In genomic region chr11:39228335-39228734, GRCm38 (mm10) we compare ENCODE assay signal across 24 mouse cellular contexts.
DNase-seq lines count a peak whose midpoint lies in the region; ATAC-seq lines count a peak whose summit lies in the region.
"Had no signal": no experiment of that assay in that cellular context is flagged by ENCODE, and none has a peak within 500 bp of the region (broad histone marks: within the 10 kb centered on the region; RNA-seq: fewer than 3 reads in every experiment).

No protein-coding gene starts in this region.

- H3K9ac ChIP-seq in hindbrain, embryonic 16.5 days (ENCODE audit: low read depth, low read length) = no peak overlapping the region
- no peak overlapping the region for H3K9ac ChIP-seq in neural tube, embryonic 13.5 days
- H3K9ac ChIP-seq: embryonic facial prominence, embryonic 12.5 days; forebrain, embryonic 13.5 days; stomach, embryonic 15.5 days had no signal

- H3K27me3 ChIP-seq in hindbrain, embryonic 10.5 days (ENCODE audit: insufficient read depth, poor library complexity, severe bottlenecking) = no peaks in the 10 kb centered on the region
- H3K27me3 ChIP-seq in hindbrain, embryonic 16.5 days (replicated peaks; ENCODE audit: control insufficient read depth, insufficient read depth, low read length) = no peaks in the 10 kb centered on the region
- H3K27me3 ChIP-seq in neural tube, embryonic 13.5 days = no peaks in the 10 kb centered on the region
- H3K27me3 ChIP-seq: CH12.LX; embryonic facial prominence, embryonic 12.5 days; forebrain, embryonic 13.5 days; stomach, embryonic 15.5 days had no signal

- intact Hi-C loops in left cerebral cortex, postnatal 4 days (cut with DNase I) = no loop called here
- intact Hi-C loops in left cerebral cortex, postnatal 25 days (cut with DNase I) = no loop called here

- H3K4me1 ChIP-seq in hindbrain, embryonic 10.5 days (replicated peaks) = no peaks in the 10 kb centered on the region
- no peaks in the 10 kb centered on the region for H3K4me1 ChIP-seq in hindbrain, embryonic 16.5 days (ENCODE audit: control insufficient read depth, insufficient read depth, low read depth, low read length)
- 0 out of 2 replicates have a peak, but pooled peaks cover 4% of the 10 kb centered on the region for H3K4me1 ChIP-seq in neural tube, embryonic 13.5 days (replicated peaks)
- H3K4me1 ChIP-seq: embryonic facial prominence, embryonic 12.5 days; forebrain, embryonic 13.5 days; stomach, embryonic 15.5 days had no signal

- H3K27ac ChIP-seq in hindbrain, embryonic 10.5 days = no peak overlapping the region
- no peak overlapping the region for H3K27ac ChIP-seq in hindbrain, embryonic 16.5 days (ENCODE audit: low read depth, low read length)
- H3K27ac ChIP-seq in neural tube, embryonic 13.5 days (replicated peaks) = no peak overlapping the region
- H3K27ac ChIP-seq: embryonic facial prominence, embryonic 12.5 days; forebrain, embryonic 13.5 days; layer of hippocampus, adult 2 months; stomach, embryonic 15.5 days had no signal

- peak; percentile 28 for DNase-seq in left cerebral cortex, postnatal 4 days
- DNase-seq in left cerebral cortex, postnatal 25 days (ENCODE audit: low spot score in 2 of 2) = no peak
- DNase-seq in hindbrain, embryonic 10.5 days (ENCODE audit: low spot score) = peak; percentile 6
- no peak for DNase-seq in layer of hippocampus, postnatal 36 days
- no peak for DNase-seq in right cerebral cortex, postnatal 36 days (ENCODE audit: low spot score in 2 of 2)
- DNase-seq in c-Kit-positive CD71-positive TER-119-positive erythroid progenitor cells, embryonic 14.5 days (ENCODE audit: low spot score) = no peak
- DNase-seq: adrenal gland, postnatal 25 days; cerebellum, adult 2 months; gastrocnemius, postnatal 14 days; kidney, adult 8-10 months; kidney, postnatal 14 days; liver; right cerebral cortex, postnatal 14 days; thymus, adult 2 months had no signal

- H3K4me2 ChIP-seq in hindbrain, embryonic 16.5 days (ENCODE audit: low read length) = no peak overlapping the region
- H3K4me2 ChIP-seq in neural tube, embryonic 13.5 days = no peak overlapping the region
- H3K4me2 ChIP-seq: embryonic facial prominence, embryonic 12.5 days; forebrain, embryonic 13.5 days; stomach, embryonic 15.5 days had no signal

- no peak overlapping the region for H3K4me3 ChIP-seq in hindbrain, embryonic 10.5 days
- no peak overlapping the region for H3K4me3 ChIP-seq in hindbrain, embryonic 16.5 days (ENCODE audit: low read length)
- H3K4me3 ChIP-seq in neural tube, embryonic 13.5 days = no peak overlapping the region
- H3K4me3 ChIP-seq: embryonic facial prominence, embryonic 12.5 days; erythroblast, embryonic 14.5 days; forebrain, embryonic 13.5 days; layer of hippocampus, adult 2 months; myocyte; stomach, embryonic 15.5 days had no signal

- no peaks in the 10 kb centered on the region for H3K9me3 ChIP-seq in hindbrain, embryonic 10.5 days
- H3K9me3 ChIP-seq in hindbrain, embryonic 16.5 days (ENCODE audit: control insufficient read depth, low read length) = no peaks in the 10 kb centered on the region
- H3K9me3 ChIP-seq in neural tube, embryonic 13.5 days = no peaks in the 10 kb centered on the region
- H3K9me3 ChIP-seq: embryonic facial prominence, embryonic 12.5 days; forebrain, embryonic 13.5 days; stomach, embryonic 15.5 days had no signal

- ATAC-seq in hindbrain, embryonic 16.5 days = peak; percentile 81; the same call in 1 of the 2 replicates
- peak; percentile 50 for ATAC-seq in neural tube, embryonic 13.5 days (ENCODE audit: low read depth)
- ATAC-seq: forebrain, embryonic 13.5 days; lung, postnatal 0 days had no signal

- 55% methylated on average over 6 of the region's 6 CpGs for WGBS in hindbrain, embryonic 10.5 days
- 20% methylated on average over 6 of the region's 6 CpGs for WGBS in hindbrain, embryonic 16.5 days
- 28% methylated on average over 6 of the region's 6 CpGs for WGBS in neural tube, embryonic 13.5 days

- no peaks in the 10 kb centered on the region for H3K36me3 ChIP-seq in hindbrain, embryonic 10.5 days
- H3K36me3 ChIP-seq in hindbrain, embryonic 16.5 days (ENCODE audit: control insufficient read depth, insufficient read depth, low read length) = no peaks in the 10 kb centered on the region
- no peaks in the 10 kb centered on the region for H3K36me3 ChIP-seq in neural tube, embryonic 13.5 days
- H3K36me3 ChIP-seq: embryonic facial prominence, embryonic 12.5 days; stomach, embryonic 15.5 days had no signal

Comparison
In these comparisons a context has a peak if more than half of its experiments do, and no peak if none do; other contexts are left out.
1. DNase-seq: peak in left cerebral cortex, postnatal 4 days (single experiment) and hindbrain, embryonic 10.5 days (single experiment); none in left cerebral cortex, postnatal 25 days (0 of 2), layer of hippocampus, postnatal 36 days (0 of 2), right cerebral cortex, postnatal 36 days (0 of 2) and c-Kit-positive CD71-positive TER-119-positive erythroid progenitor cells, embryonic 14.5 days (single experiment).